Mouse (Mus musculus) layer of hippocampus, postnatal 10 days (tissue): Measurements from ENCODE around the gene Ltb4r2. TPM values are rescaled to one million over a fixed set of nuclear protein-coding genes. Genes with fewer than 3 reads are reported as not detected.
A peak's percentile ranks its signal among the peaks of the same experiment; 100 is the strongest.

ENCODE experiments used
- DNase-seq, 2 experiments: peaks; one replicate each; pipeline ENCODE4 v3.0.0; 2021; ENCODE audit warnings: low spot score in 2 of 2
- long read RNA-seq: library from polyadenylated mRNA; stranded (forward); transcript quantifications from one replicate; pipeline ENCODE4 v2.0.0, GENCODE M21; 2023
- total RNA-seq, 2 experiments: library from RNA; stranded (reverse); gene quantifications; 2 replicates each; pipeline ENCODE4 v1.2.3; 2021

Ltb4r2 gene
- total RNA-seq: under 1 TPM; 0.45 to 0.64 TPM
- long read RNA-seq: 0 reads

DNA sequence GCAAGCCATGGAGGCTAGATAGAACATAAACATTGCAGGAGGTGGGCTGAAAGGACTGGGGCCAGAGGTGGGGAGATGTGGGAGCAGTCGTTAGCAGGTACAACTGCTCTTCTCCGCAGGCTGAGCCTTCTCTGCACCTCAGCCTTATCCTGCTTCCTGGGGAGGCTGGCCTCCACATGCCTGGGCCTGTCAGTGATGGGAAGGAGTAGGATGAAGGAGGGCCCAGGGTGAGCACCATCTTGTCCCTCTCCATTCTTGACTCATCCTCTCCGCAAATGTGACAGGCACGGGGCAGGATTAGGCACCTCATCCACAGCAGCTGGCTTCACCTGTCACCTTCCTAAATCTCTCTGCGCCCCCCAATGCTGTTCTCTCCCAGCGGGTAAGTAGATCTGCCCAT is at the start of gene Ltb4r2:
Gene Ltb4r2, plus strand, starts transcription at position 266 of the 400 bp plus-strand sequence.
- DNase-seq: no peak

DNA sequence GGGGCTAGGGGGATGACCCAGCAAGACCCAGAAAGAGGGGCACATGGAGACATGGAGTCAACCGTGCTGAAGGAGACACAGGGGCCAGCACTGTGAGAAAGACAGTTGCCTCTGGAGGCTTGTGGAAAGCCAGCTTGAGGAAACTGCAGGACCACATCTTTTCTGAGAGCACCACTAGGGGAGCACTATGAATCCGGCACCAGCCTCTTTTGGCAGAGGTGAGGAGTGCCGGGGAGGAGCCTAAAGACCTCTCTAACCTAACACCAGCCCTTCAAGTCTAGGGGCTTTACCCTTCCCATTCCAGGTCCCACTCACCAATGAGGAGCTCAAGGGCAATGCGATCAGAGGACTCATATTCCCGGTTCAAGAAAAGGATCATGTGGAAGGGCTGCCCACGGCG is 49.4 kb upstream of the Ltb4r2 start:
- DNase-seq: no peak

DNA sequence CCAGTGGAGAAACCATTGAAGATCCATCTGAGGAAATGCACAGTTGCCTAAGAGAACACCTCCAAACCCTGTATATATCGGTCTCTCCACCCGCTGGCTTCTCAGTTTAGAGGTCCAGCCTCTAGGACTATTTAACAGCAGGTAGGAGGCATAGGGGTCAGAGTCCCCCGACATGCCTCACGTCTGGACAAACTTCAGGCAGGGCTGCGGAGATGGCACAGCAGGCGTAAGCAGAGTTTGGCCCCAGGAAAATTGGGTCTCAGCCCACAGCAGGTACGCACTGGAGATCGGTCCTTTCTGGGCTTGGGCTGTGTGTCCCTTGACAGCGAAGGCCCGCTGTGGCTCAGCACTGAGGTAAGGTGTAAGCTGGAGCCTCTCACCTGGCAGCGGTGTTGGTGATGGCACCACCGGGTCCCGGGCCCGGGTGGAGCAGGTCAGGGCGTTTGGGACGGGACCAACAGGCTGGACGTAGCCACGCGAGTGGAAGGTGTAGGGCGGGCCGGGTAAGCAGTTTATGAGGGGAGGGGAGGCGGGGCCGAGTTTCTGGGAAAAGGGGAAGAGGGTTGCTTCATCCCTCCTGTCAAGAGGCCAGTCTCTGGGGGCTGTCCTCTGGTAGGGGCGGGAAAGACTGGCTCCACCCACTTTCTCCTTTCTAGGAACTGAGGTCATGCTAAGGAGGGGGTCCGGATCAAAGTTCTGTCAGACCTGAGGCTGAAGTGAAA is 48.1 kb upstream of the Ltb4r2 start:
- no peak for DNase-seq

DNA sequence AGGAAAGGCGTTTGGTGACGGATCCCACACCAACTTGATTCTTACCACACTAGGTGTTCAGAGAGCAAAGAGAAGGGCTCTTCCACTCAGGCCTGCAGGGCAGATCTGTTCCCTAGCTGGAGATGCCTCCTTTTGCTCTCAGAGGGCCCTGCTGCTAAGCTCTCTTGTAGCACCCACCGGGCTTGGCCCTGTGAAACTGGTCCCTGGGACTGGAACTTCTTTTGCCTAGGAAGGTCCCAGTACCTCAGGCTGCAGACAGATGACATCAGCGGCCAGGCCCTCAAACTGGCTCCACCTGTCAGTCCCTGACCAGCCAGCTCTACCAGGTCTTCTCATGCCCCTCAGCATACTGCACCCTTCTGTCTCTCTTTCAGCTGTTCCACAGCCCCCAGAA is 47.5 kb upstream of the Ltb4r2 start, which contains the start of gene Tgm1:
Gene Tgm1, minus strand, starts transcription at position 198 of the 394 bp plus-strand sequence.
- DNase-seq: no peak

DNA sequence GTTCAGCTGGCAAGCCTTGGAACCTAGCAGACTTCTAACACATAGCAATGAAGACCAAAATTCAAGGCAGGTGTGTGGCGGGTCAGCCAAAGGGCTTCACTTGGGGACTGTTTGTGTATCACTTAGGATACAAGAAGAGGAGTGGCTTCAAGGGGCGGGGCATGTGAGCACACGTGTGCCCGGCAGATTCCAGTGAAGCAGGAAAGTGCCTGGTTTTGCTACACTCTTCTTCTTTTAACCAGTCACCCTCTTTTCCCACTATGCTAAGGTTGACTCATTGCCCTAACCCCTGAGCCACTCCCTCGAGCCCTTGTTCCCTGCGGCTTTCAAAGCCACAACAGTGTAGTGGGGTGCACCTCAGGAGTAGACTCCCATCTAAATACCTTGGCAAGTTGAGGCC is 46.3 kb upstream of the Ltb4r2 start:
- DNase-seq: no peak

DNA sequence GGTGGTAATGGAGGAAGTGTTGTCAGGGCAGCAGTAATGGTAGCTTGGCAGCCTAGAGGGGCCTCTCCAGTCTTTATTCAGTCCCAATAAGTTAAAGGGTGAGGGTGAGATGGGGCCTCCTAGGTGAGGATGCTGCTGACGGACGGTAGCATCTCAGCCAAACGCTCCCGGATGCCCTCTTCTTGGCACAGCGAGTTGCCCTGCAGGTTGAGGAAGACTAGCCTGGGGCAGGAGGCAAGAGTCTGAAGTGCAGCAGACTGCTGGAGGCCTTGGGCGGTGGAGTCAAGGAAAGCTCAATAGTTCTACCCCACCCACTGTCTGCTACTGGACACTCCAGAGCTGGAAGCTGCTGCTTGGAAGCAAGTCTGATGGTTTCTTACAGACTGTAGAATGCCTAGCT is 45.0 kb upstream of the Ltb4r2 start:
- DNase-seq: no peak

DNA sequence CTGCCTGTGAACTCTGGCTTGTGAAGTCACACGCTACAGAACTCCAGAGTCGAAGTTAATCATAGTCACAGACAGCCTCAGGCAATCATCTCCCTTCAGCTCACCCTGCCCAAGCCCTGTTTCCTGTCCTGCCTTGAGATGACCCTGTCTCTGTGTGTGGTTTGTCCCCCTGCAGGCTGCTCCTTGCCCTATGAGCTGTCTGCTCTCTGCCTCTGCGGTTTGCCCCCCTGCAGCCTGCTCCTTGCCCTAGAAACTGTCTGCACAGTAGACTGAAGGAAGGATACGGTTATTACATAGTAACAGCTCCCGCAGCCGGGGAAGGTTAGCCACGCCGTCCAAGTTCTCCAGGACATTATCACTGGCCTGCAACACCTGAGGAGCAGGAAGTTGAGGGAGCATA is 44.3 kb upstream of the Ltb4r2 start:
- DNase-seq: no peak

DNA sequence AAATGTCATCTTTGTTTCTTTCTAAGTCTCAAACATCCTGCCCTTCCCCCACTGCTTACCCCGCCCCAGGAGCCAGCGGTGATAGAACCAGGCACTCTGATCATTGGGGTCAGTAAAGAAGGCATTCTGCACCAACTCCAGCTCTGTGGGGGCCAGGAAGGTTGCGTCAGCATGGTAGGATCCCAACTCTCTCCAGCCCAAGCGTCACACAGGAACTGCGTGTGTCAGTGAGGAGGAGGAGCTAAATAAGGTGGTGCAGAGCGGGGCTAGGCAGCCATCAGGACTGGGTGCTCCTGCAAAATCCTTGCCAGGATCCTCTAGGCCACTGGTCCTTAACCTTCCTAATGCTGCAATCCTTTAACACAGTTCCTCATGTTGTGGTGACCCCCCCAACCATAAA is 41.5 kb upstream of the Ltb4r2 start:
- DNase-seq: no peak

DNA sequence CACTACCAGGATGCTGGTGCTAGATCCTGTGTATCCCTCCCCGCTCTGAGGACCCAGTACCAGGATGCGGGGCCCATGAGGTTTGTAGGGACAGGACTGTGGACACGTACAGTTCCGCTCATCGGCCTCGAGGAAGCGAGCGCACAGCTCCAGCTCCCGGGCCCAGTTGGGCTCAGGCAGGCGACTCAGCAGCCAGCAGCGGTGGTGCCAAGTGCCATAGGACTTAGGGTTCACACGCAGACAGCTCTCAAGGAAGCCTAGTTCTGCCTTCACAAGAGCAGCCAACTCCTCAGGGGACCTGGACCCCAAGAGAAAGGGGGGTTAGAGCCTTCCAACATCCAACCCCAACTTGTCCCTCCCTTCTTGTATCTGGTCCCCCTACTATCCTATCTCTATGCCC is 40.6 kb upstream of the Ltb4r2 start:
- DNase-seq: no peak

DNA sequence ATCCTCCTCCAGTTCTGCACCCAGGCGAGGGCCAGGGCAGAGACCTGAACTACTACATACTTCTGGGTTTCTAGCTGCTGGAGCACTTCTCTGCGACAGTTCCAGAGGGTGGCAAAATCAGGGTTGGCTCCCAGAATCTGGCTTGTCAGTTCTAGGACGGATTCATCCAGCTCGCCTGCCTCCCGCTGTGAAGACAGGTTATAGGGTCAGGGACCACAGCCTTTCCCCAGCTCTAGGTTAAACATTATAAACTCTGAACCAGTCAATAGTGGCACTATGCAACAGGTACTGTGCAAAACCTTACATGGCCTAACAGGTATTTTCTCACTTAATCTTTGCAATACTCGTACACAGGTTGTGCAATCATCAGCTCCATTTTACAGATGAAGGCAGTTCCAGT is 40.2 kb upstream of the Ltb4r2 start:
- peak in 1 of 2 experiments; percentile 16 for DNase-seq

DNA sequence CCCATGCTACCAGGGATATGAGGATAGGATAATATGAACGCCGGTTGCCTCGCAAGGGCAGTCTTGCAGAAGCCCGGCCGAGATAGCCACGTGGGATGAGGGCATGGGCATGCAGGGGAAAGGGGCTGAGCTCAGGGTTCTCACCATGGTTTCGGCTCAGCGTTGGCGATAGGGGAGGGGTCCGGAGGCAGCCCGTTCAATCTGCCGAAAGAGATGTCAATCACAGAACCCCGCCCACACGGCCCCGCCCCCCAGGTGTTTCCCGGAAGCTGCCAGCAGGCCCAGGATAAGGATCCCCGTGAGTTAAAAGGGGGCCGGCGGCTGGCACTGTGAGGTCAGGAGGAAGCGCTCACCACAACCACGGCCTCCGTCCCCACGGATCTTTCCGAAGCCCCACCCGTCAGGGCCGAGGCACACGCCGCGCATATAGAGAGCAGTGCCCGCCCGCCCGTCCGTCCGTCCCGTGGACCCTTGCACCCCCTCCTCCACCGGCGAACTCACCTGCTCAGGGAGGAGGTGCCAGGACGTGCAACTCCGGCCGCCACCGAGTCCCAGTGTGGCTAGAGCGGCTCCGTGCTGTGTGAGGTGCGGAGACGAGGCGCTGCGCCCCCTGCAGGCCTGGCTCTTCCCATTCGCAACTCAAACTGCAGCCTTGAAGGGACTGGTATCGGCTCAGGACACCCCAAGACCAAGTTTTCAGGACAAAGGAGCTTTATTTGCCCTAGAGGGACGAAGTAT is 39.4 kb upstream of the Ltb4r2 start, which contains the start of gene Rabggta:
Gene Rabggta, minus strand, starts transcription at position 564 of the 738 bp plus-strand sequence.
- DNase-seq: peak; percentile 92 to 95

DNA sequence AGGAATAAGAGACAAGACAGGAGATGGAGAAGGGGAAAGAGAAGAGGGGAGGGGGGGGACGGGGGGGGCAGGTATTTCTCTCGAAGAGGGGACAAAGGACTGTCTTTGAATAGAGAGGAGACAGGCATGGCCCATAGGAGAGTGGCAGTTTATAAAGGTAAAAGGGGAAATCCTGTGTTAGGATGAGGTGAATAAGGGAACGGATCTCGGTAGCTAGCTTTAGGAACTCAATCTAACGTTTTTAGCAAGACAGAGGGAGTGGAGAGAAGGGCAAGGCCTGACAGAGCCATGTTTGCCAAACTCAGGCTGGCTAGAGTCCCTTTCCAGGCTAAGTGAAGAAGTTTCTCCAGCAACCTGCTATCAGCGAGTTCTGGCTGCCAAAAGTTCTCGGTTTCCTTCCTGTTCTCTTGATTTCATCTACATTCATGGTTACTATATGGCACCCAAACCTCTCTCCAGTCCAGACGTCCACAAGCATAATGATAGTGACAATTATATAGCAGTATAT is 38.7 kb upstream of the Ltb4r2 start:
- DNase-seq: peak in 1 of 2 experiments; percentile 15

DNA sequence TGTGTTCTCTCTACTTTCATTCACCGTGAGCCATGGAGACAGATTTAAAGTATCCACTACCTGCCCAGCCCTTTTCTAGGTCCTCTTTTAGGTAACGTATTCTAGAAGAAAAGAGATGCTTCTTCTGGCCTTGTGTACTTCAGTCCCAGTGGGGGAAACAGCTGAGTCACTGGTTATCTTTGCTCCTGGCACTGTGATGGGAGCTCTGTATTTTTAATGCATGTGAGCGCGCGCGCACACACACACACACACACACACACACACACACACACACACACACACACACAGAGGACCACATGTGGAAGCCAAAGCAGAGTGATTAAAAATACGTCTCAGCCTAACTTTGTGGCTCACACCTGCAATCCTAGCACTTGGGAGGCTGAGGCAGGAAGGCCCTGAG is 37.8 kb upstream of the Ltb4r2 start:
- DNase-seq: no peak

DNA sequence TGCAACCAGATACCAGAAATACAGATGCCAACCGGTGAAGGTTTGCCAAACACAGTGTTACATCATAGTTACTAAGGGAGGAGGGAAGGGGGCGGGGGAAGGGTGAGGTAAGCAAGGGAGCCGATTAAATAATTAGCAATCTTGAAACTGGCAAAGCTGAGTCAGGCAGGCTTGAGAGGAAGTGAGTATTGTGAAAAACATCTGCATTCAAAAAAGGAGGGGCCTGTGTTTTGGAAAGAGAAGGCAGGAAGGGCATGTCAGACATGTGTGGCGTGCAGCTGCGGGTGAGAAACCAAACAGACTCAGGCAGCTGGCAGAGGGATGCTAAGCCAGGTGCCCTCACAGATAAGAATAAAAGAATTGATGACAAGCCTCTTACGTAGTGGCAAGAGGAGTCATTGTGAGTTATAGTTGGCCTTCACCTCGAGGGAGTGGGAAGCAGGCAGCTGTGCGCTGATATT is 36.8 kb upstream of the Ltb4r2 start:
- DNase-seq: no peak

DNA sequence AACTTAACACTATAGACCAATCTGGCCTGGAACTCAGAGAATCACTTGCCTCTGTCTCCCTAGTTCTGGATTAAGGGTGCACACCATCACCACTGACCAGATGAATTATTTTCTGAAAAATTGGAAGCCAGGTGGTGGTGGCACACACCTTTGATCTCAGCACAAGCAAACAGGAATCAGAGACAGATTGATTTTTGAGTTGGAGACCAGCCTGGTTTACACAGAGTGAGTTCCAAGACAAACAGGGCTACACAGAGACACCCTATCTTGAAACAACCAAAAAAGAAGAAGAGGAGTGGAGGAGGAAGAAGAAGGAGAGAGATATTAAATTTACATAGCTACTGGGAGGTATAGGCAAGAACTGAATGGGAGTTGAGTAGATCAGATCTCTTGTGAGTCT is 35.0 kb upstream of the Ltb4r2 start:
- no peak for DNase-seq

DNA sequence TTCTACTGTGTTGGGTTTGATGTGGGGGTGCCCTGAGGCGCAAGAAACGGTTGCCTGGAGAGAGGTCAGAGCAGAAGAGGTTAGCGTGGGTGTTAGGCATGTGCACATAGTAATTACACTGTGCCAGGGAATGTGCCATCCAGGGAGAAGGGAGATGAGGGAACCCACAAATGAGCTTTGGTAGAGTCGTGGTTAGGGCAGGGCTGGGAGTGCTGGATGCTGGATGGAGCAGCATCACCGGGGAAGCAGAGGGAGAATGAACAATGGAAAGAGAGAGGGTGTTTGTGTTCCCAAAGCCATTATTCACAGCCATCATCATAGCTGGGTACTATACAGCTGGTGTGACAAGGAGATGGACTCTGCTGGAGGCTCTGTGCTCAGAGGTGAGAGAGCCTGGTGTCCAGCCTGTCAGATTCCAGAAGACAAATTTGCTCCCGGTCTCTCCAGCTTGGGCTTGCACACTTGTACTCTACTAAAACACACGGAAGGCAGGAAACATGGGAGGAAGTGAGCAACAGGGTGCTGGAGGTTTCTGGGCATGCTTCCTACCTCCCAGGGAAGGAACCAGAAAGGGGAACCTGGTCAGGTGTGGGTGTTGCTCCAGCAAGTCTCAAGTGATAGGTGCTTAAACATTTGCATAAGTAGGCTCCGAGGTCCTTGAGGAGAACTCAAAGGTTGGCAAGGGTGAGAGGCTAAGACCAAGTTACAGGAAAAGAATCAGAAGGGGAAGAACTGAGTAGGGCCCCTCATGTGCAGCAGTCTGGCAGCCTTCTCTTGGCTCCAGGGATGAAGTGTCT is 33.1 kb upstream of the Ltb4r2 start:
- DNase-seq: no peak

DNA sequence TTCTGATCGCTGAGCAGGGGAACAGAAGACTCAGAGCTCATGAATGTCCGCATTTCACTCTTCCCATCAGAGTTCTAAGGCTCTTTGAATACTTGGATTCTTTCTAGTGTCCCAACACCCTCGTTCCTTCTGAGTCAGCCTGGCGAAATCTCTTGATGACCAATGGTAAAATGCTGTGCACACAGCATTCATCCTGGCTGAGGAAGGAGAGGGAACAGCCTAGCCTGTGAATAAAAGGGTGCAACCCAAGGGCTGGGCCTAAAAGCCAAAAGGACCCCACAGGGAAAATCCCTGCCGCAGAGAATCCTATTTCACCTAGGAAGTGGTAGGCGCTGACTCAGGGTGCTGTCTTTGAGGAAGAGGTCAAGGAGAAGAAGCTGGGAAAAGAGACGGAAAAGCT is 31.1 kb upstream of the Ltb4r2 start:
- DNase-seq: peak in 1 of 2 experiments; percentile 43

DNA sequence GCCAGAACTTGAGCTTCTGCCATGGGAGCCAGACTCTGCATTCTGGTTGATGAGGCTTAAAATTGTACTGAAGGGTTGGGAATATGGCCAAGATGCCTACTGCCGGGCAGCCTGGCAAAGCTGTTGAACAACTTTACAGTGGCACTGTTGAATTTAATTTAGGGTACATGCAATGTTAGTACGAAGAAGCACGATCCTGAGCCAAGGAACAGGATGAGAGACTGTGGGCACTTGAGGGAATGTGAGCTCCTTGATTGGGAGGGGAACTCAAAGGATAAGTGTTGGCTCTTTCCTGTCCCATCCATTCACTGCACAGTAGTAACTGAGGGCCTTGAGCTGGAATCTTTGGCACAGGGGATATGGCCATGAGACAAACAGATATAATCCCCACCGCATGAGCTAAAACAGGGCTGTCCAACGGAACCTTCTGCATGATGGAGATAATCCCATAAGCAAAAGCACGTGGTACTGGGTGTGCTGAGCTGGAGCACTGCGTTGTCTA is 30.6 kb upstream of the Ltb4r2 start:
- DNase-seq: peak in 1 of 2 experiments; percentile 30

DNA sequence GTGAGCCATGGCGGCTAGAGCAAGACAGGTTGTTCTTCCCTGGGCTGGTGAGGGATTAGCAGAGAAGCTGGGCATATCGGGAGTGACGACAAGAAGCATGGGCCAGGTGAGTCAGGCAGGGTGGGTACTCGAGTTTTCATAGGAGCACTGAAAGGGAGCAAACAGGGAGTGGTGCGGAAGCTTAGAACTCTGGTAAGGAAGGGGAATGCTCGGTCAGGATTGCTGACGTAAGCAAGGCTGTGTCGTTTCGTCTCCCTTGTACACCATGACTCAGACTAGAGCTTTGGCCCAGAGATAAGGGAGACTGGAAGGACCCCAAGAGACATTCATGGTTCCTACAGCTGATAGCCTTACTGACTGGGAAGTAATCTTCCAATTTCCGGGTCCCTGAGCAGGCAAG is 27.3 kb upstream of the Ltb4r2 start:
- DNase-seq: no peak

DNA sequence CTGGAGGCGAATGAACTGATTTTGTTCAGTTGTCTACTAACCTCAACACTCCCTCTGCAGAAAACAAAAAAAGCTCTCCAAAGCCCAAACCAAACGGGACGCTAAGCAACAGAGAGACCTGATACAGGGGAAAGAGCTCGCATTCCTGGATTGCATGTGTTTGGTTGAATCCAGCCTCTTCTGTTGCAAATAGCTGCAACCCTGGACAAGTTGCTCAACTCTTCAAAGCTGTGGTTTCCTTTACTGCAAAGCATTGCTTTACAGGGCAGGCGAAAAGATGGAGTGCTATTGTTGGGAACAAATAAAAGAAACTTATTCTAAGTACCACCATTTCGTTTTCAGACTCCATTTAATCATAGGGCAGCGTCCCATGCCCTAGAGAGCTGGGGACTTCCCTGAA is 26.4 kb upstream of the Ltb4r2 start:
- no peak for DNase-seq

DNA sequence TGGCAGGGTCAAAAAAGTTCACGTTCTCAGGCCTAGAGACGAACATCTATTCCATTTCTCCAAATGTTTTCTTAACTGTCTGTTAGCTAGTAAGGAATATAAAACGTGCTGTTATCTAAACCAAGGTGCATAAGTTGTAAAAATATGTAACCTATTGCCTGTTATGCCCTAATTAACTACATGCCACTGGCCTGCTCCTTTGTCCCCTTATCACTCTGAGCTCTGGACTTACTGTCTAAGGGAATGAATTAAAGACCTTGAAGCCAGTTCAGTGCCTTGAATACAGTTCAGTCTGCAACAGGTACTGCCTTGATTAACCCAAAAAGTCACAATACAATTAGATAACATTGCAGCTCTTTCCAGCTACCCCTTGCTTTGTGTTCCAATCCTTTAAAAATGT is 25.9 kb upstream of the Ltb4r2 start:
- no peak for DNase-seq
